Mouse (Mus musculus): ENCODE measurements around the gene Dnajc11.
A peak's percentile ranks its signal among the peaks of the same experiment; 100 is the strongest.

Dnajc11 gene

DNA sequence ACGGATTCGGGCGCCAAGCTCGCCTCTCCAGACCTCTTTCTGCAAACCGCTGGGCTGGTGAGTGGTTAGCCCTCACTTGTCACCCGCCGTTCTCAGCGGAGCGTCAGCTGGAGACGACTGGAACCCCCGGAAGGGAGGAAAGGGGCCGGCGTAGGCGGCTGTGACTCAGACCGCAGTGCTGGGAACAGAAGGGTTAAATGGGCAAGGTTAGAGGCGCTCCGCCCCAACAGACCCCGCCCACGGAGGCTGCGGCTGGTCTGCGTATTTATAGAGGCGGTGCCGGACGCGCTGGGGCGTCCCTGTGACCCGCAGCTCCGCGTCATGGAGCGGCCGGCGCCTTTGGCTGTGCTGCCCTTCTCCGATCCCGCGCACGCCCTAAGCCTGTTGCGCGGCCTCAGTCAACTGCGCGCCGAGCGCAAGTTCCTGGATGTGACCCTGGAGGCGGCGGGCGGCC is 75.2 kb downstream of the Dnajc11 start, which contains the start of gene Klhl21:
TSS of gene Klhl21 (plus strand) at position 182 of the 454 bp plus-strand sequence.
- peak; percentile 97 for DNase-seq (ENCODE audit: low read depth, low spot score)

DNA sequence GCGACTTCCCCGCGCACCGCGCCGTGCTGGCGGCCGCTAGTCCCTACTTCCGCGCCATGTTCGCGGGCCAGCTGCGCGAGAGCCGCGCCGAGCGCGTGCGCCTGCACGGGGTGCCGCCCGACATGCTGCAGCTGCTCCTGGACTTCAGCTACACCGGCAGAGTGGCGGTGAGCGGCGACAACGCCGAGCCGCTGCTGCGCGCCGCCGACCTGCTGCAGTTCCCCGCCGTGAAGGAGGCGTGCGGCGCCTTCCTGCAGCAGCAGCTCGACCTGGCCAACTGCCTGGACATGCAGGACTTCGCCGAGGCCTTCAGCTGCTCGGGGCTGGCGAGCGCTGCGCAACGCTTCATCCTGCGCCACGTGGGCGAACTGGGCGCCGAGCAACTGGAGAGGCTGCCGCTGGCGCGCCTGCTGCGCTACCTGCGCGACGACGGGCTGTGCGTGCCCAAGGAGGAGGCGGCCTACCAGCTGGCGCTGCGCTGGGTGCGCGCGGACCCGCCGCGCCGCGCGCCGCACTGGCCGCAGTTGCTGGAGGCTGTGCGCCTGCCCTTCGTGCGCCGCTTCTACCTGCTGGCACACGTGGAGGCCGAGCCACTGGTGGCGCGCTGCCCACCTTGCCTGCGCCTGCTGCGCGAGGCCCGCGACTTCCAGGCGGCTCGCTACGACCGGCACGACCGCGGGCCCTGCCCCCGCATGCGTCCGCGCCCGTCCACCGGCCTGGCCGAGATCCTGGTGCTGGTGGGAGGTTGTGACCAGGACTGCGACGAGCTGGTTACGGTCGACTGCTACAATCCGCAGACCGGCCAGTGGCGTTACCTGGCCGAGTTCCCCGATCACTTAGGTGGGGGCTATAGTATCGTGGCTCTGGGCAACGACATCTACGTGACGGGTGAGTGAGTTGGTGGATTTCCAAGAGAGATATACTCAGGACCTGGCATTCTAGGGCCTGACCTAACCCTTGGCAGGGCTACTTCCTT is 75.9 kb downstream of the Dnajc11 start:
- DNase-seq (ENCODE audit: low read depth, low spot score): peak; percentile 91

DNA sequence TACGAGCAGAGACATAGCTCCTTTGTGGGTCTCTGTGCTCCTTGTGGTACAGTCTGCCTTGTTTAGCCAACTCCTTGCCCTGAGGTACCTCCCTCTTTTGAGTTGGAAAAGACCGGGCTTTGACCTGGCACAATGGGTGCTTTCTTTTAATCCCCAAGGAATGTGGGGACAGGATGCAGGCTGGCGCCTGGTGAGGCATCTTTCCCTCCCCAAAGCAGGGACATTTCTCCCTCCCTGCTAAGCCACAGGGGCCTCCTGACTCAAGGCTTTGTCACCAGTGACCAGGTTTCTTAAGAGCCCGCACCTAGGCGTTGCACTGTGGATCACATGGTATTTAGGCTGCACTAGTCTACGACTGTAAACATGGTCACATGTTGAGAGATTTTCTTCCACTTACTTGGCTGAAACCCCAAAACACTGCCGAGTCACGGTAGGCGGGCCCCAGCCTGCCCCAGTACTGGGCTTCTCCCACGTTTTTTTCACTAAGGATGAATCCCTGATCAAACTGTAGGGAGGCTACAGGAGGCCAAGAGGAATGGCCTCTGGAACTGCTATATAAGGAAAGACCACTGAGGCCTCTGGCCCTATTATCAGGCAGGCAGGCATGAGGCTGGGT is 76.7 kb downstream of the Dnajc11 start:
- DNase-seq (ENCODE audit: low read depth, low spot score): peak; percentile 72

DNA sequence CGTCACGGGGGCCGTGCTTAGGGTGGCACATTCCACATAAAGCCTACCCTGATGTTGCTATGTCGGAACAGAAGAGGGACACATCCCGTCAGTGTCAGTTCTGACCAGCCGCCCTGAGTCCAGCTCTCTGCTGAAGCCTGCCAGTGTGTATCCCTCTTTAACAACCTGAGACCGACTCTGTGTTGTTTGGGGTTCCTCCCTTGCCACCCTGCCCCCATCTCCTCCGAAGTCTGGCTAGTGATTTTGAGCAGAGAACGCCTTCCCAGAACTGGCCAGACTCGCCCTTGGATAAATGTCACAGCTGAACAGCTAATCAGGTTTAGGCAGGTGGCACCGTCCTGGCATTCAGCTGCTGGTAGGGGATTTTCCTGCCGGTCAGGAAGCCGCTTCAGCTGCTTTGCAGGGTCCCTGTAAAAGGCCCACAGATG is 77.2 kb downstream of the Dnajc11 start:
- DNase-seq (ENCODE audit: low read depth, low spot score): peak; percentile 43

DNA sequence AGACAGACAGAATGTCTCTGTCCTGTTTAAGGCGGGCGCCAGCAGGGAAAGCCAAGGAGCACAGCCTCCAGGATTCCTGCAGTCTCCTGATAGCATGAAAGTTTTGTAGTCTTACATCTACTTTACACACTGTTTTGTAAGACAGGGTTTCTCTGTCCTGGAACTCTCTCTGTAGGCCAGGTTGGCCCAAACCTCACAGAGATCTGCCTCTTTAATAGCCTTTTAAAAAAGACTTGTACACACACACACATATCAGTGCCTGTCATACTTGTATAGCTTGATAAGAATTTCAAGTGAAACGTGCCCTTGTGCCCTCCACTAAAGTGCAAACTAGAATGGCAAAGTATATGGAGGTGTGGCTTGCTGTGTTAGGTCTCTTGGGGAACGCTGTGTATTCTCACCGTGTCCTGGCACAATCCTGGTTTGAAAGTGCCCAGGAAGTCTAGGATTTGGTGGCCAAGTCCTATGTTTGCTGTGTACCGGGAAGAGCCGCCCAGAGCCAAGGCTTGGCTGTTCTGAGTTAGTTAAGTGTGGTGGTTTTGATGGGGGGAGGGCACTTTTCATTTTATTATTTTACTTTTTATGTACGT is 77.8 kb downstream of the Dnajc11 start:
- no peak for DNase-seq (ENCODE audit: low read depth, low spot score)

DNA sequence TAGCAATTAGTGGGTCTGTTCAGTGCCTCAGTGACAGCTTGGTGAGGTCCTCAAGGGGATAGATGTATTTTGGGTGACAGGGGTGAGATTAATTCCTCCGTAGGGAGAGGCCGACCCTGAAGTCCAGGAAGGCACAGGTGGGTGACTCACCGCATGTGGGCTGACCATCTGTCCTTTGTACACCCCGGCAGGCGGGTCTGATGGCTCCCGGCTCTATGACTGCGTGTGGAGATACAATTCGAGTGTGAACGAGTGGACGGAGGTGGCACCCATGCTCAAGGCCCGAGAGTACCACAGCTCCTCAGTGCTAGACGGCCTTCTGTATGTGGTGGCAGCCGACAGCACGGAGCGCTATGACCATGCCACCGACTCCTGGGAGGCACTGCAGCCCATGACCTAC is 78.6 kb downstream of the Dnajc11 start:
- DNase-seq (ENCODE audit: low read depth, low spot score): no peak

DNA sequence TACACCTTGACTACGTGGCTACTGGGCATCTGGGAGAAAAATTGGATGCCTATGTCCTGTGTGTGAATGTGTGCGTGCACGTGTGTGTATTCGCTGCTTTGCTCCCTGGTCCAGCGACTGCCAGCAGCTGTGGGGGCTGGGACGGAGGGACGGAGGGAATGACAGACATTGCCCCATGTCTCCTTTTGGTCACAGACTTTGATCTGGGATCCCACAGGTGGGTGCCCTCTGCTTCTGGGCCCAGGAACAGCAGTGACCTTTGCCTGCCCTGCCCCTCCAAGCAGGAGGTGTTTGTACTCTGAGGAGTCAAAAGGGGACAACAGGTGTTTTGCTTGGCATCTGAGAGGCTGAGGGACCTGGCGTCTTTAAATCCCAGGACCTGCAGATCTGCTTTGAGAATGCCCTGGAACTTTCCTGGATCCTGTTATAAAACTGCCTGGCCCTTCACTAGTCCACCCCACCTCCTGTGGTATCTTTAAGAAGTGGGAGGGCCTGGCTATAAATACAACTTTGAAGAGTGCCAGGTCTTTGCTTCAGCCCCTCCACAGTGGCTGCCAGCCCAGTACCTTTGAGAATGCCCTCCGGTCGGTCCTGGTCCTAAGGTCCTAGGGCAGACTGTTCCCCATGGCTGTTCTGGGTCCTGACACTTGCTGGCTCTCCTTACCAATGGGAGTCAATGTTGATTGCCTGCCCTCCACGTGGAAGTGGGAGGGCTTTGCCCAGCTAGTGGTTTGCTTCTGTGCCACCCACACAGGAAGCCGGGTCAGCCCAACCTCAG is 79.7 kb downstream of the Dnajc11 start:
- DNase-seq (ENCODE audit: low read depth, low spot score): no peak

DNA sequence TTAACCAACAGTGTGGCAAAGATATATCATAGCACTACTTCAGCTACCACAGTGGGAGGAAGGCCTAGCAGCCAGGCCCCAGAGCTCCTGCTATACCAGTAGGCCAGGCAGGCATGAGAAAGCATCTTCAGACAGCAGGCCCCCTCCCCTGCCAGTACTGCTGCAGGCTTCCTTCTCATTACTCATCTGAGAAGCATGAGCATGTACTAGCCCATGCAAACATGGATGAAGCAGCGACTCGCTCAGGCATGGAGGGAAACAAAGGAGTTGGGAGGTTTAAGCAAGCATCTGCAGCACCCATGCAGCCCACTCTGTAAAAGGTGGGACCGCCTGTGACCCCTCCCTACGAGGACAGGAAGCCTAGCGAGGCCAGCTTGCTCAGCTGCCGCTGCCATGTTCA is 85.6 kb downstream of the Dnajc11 start:
- DNase-seq (ENCODE audit: low read depth, low spot score): no peak

DNA sequence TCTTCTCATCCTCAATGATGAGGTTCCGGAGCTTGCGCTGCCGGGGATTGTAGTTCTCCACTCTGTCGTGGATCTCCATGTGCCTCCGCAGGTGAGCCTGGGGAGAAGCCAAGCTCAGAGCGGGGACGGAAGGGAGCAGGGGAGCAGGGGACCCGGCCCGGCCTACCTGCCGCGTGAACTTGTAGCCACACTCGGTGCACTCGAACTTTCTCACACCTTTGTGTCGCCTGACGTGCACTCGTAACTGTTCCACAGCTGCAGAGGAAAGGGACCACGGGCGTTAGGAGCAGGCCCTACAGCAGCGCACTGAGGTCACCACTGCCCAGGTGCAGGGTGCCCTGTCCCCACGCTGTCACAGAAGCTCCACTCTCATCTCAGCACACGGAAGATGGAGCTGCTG is 86.5 kb downstream of the Dnajc11 start:
- no peak for DNase-seq (ENCODE audit: low read depth, low spot score)

DNA sequence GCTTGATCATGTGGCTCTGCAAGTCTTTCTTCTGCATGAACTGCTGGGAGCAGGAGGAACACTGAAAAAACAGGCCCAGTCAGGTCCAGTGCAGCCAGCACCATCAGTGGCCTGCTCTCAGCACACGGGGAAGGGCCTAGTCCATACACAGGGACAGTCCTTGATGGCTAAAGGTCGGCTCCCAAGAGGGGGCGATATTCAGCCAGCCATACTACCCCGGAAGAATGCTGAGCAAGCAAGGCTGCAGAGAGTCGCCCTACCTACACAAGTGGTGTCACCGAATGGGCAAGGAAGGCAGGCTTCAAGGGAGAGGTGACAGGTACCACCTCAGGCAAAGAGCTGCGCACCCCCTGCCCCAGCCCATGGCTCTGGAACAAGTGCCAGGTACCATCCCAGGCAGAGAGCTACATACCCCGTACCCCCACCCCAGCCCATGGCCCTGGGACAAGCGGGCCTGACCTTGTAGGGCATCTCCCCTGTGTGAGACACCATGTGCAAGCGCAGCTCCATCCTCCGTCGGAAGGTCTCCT is 88.1 kb downstream of the Dnajc11 start:
- DNase-seq (ENCODE audit: low read depth, low spot score): no peak

DNA sequence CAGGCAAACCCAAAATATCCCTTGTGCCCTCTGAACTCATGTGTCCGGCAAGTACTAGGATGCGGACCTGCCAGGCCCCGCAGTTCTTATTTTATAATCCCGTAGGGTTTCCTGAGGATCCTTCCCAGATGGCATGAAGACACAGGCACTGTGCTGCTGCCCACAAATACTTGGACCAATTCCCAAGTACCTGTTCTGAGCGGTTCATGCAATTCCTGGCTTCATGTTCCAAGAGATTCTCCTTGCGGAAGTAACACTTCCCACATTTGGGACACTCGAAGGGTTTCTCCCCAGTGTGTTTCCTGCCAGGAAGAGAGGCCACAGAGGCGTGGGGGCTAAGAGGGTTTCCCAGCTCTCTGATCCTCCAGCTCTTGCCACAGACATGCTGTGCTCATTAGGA is 89.0 kb downstream of the Dnajc11 start:
- peak; percentile 71 for DNase-seq (ENCODE audit: low read depth, low spot score)

DNA sequence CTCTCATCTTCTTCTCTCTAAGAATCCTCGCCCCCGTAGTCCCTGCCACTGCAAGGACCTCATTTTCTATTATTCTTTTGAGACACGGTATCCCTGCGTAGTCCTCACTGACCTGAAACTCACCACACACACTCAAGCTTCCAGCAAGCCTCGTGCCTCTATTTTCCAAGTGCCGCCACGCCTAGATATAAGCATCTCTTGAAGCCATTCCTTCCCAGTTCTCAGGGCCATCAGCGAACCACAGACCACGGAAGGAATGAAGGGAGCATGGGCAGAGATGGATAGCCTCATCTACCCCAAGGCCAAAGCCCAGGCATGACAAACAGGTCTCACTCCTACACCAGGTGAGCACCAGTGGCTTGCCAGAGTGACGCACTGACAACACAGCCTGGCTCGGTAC is 91.0 kb downstream of the Dnajc11 start:
- no peak for DNase-seq (ENCODE audit: low read depth, low spot score)

DNA sequence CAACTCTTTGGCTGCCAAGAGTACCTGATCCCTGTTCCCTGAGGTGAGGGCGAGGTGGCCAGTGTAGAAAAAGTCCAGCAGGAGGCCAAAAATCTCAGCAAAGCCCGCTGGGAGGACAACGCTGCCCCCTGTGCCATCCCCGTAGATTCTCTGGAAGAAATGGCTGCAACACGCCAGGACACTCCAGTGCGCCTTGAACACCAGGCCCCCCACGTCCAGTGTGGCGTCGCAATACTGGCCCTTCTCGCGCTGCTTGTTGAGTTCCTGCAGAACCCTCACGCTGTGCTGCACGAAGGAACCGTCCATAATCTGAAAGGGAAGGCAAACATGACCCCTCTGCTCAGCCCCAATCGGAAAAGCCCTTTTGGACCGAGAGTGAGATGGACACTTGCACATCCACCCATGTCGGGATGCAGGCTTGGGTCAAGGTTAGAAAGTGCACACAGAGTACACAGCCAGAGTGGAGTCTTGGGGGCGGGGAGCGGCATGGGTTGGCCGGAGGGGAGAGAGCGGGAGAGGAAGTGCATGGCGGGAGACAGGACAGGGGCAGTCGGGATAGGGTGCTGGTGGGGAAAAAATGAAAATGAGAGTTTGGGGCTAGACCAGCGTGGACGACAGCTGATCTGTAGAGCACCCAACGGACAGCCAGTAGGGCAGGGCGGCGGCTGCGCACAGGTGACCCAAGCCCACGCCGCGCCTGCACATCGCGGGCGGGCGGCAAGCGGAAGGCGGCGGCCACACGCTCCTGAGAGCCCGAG is 93.4 kb downstream of the Dnajc11 start:
- DNase-seq (ENCODE audit: low read depth, low spot score): no peak

DNA sequence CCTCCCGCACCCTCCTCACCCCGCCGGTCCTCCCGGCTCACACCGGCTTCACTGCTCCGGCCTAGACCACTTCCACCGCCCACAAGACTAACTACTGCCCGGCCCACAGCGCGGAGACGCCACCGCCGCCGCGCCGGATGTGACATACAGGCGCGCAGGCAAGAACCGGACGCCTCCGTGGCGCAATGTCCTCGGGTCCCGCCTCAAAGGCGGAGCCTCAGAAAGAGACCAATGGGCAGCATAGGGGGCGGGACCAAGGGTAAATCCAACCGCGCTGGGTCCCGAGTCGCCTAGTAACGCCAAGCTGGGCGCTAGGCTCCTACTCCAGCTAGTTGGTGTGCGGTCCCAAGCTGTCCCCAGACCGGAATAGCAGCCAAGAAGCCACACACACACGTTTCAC is 94.0 kb downstream of the Dnajc11 start, which contains the start of gene Zbtb48:
TSS of gene Zbtb48 (minus strand) at position 148 of the 400 bp plus-strand sequence.
- peak; percentile 98 for DNase-seq (ENCODE audit: low read depth, low spot score)

DNA sequence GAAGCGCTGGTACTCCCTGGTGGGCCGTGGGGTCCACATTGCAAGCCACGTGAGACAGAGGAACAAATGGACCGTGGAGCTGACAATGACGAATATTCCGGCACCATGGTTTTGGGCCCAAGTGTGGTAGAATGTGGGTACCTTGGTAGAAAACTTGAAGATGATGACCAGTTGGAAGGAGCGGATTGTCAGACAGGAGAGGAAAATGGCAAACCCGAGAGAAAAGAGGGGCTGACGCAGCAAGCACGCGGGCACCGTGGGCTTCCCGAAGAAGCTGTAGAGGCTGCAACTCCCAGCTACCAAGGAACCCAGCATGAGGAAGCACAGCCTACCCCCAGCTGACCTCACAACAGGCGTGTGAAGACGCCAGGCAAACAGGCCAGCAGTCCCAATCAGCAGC is 95.0 kb downstream of the Dnajc11 start:
- no peak for DNase-seq (ENCODE audit: low read depth, low spot score)

DNA sequence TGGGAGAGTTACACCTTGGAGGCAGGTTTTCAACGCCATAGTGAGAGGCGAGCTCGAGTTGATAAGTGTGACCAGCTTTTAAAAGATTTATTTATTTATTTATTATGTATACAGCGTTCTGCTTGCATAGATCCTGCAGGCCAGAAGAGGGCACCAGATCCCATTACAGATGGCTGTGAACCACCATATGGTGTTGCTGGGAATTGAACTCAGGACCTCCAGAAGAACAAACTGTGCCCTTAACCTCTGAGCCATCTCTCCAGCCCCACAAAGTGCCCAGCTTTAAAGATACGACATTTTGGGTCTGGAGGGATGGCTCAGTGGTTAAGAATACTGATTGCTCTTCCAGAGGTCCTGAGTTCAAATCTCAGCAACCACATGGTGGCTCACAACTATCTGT is 95.6 kb downstream of the Dnajc11 start:
- no peak for DNase-seq (ENCODE audit: low read depth, low spot score)

DNA sequence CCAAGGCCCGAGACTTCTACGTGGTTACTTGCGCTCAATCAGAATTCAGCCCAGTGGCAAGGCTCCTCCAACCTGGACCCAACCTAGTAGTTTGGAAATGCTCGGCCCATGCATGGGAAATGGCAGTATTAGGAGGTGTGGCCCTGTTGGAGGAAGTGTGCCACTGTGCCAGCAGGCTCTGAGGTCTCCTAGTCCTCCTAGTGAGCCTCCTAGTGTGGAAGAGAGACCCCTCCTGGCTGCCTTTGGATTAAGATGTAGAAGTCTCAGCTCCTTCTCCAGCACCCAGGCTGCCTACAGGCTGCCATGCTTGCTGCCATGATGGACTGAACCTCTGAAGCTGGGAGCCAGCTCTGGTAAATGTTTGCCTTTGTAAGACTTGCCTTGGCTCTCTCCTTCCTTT is 96.5 kb downstream of the Dnajc11 start:
- DNase-seq (ENCODE audit: low read depth, low spot score): peak; percentile 46

Data from brain, adult 2 months (tissue).